Mouse (Mus musculus): Measurements from ENCODE around the gene Rhov.

Rhov gene

GRCm38 (mm10) chr2:119289014-119289416 is 17.9 kb upstream of the Rhov start:
- DNase-seq: peak in 1 of 2 experiments; percentile 42

- peak; percentile 99 for DNase-seq
Measured at GRCm38 (mm10) chr2:119288270-119288882, 17.3 kb upstream of the Rhov start, which contains the start of gene Vps18. Gene Vps18, plus strand, starts transcription at chr2:119288740.

- DNase-seq: peak in 1 of 2 experiments; percentile 47
Measured at GRCm38 (mm10) chr2:119287372-119287771, 16.3 kb upstream of the Rhov start.

GRCm38 (mm10) chr2:119281899-119282565 is 11.0 kb upstream of the Rhov start:
- no peak for DNase-seq

GRCm38 (mm10) chr2:119277810-119278209 is 6.7 kb upstream of the Rhov start:
- no peak for DNase-seq

- no peak for DNase-seq
Measured at GRCm38 (mm10) chr2:119276926-119277325, 5.9 kb upstream of the Rhov start.

GRCm38 (mm10) chr2:119274126-119274525 is 3.1 kb upstream of the Rhov start:
- DNase-seq: no peak

GRCm38 (mm10) chr2:119270286-119270642 is 808 bp downstream of the Rhov start:
- no peak for DNase-seq

- DNase-seq: no peak
Measured at GRCm38 (mm10) chr2:119263813-119264212, 7.3 kb downstream of the Rhov start.

- DNase-seq: peak; percentile 75 to 81
Measured at GRCm38 (mm10) chr2:119262978-119263377, 8.1 kb downstream of the Rhov start.

- DNase-seq: no peak
Measured at GRCm38 (mm10) chr2:119261326-119261725, 9.7 kb downstream of the Rhov start.

GRCm38 (mm10) chr2:119260518-119260917 is 10.6 kb downstream of the Rhov start:
- no peak for DNase-seq

- DNase-seq: no peak
Measured at GRCm38 (mm10) chr2:119254976-119255375, 16.1 kb downstream of the Rhov start.

- peak; percentile 96 to 98 for DNase-seq
Measured at GRCm38 (mm10) chr2:119250826-119251478, 20.1 kb downstream of the Rhov start.

GRCm38 (mm10) chr2:119250377-119250776 is 20.7 kb downstream of the Rhov start:
- no peak for DNase-seq

GRCm38 (mm10) chr2:119249592-119250061 is 21.4 kb downstream of the Rhov start:
- DNase-seq: no peak

GRCm38 (mm10) chr2:119247904-119248303 is 23.2 kb downstream of the Rhov start:
- no peak for DNase-seq

- no peak for DNase-seq
Measured at GRCm38 (mm10) chr2:119245246-119245645, 25.8 kb downstream of the Rhov start.

- no peak for DNase-seq
Measured at GRCm38 (mm10) chr2:119242548-119242947, 28.5 kb downstream of the Rhov start.

- no peak for DNase-seq
Measured at GRCm38 (mm10) chr2:119240819-119241186, 30.3 kb downstream of the Rhov start.

- DNase-seq: no peak
Measured at GRCm38 (mm10) chr2:119240075-119240818, 30.8 kb downstream of the Rhov start.

GRCm38 (mm10) chr2:119238671-119239070 is 32.4 kb downstream of the Rhov start:
- DNase-seq: no peak

GRCm38 (mm10) chr2:119237871-119238220 is 33.2 kb downstream of the Rhov start:
- DNase-seq: peak; percentile 23 to 25

All from cerebellum, postnatal 10 days (tissue).